Mouse (Mus musculus) midbrain, embryonic 12.5 days (tissue): Measurements from ENCODE around the gene Cln3. TPM values are rescaled to one million over a fixed set of nuclear protein-coding genes. Genes with fewer than 3 reads are reported as not detected.

Experiments
- ATAC-seq: fragments of 200-750 bp; cut with Nextera tagmentation; 2 replicates; pipeline ENCODE4 v1.8.0; 2017; ENCODE audit warnings: low read depth, moderate TSS enrichment, moderate library complexity; ENCODE audit not compliant: low FRiP score
- H3K27ac ChIP-seq: fragments of 300-500 bp; sonication (generic); replicated peaks from 2 replicates; pipeline ENCODE4 v1.5.1; 2016; ENCODE audit warnings: mild to moderate bottlenecking
- H3K27me3 ChIP-seq: fragments of 300-500 bp; sonication (generic); 2 replicates; pipeline ENCODE4 v1.6.1; 2016; ENCODE audit warnings: mild to moderate bottlenecking
- H3K36me3 ChIP-seq: fragments of 300-500 bp; sonication (generic); 2 replicates; pipeline ENCODE4 v1.6.1; 2016
- H3K4me1 ChIP-seq: fragments of 300-500 bp; sonication (generic); 2 replicates; pipeline ENCODE4 v1.6.1; 2016
- H3K4me2 ChIP-seq: fragments of 300-500 bp; sonication (generic); replicated peaks from 2 replicates; pipeline ENCODE4 v1.6.1; 2016; ENCODE audit warnings: mild to moderate bottlenecking, moderate library complexity
- H3K4me3 ChIP-seq: fragments of 300-500 bp; sonication (generic); 2 replicates; pipeline ENCODE4 v1.5.1; 2016; ENCODE audit warnings: mild to moderate bottlenecking
- H3K9ac ChIP-seq: fragments of 300-500 bp; sonication (generic); replicated peaks from 2 replicates; pipeline ENCODE4 v1.6.1; 2016; ENCODE audit warnings: mild to moderate bottlenecking, moderate library complexity
- H3K9me3 ChIP-seq: fragments of 300-500 bp; sonication (generic); 2 replicates; pipeline ENCODE4 v1.6.1; 2016; ENCODE audit warnings: mild to moderate bottlenecking
- WGBS: fragments of 180-500 bp; shearing (Covaris S2); methylation state at CpG from one replicate; pipeline ENCODE4 v1.1.7; 2016; 5-methylcytosine and 5-hydroxymethylcytosine counted together
- polyA plus RNA-seq: library from polyadenylated mRNA; unstranded; fragments of >200 nt; fragmentation: Nextera tagmentation; extraction: Ambion mirVana; gene quantifications from 2 replicates; pipeline ENCODE4 v1.2.1, GENCODE M21; 2016

The Cln3 gene
- polyA plus RNA-seq, 1 experiment from 2014 or later: 29.2 TPM

DNA sequence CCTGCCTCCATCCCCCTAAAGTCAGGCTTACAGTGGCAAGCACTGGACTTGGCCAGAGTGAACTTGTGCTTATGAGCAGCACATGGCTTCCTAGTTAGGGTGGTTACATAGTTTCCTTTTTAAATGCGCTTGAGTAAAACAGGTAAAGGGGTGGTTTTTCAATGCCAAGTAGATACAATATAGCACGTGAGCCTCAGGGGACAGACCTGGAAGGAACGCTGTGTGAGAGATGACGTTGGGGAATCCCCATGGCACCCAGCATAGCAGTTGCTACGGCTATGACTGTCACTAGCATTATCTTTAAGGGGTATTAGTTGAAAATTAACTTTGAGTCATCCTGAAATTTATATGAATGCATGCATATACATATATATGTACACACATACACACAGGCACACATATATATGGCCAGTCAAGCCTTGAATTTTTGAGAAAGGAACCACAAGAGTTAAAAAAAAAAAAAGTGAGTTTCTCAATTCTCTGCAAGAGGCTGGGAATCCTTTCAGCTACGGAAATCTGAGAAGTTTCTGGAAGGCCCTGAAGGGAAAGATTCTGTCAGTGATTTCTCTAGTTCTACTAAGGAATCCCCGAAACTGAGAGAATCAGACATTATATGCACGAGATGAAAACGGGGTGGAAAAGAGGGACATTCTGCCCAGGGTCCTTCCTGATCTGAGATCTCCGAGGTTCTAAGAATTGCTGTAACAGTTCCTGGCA is 34.1 kb upstream of the Cln3 start:
- no peaks in the 10 kb centered on the region for H3K36me3 ChIP-seq
- 86% methylated on average over 10 of the region's 10 CpGs for WGBS
- ATAC-seq: no peak

DNA sequence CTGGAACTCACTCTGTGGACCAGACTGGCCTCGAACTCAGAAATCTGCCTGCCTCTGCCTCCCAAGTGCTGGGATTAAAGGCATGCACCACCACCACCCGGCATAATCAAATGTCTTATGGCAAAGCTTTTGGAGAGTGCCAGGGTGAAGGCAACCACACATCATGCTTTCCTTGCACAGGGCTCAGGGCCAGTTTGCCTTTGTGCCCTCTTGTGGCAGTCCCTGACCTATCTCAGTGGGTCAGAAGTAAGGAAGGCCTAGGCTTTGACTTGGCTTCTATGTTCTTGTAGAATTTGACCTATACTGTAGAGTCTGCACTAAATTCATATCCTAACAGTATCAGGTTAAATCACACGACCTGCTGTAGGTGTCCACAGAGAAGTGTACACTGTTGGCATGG is 31.1 kb upstream of the Cln3 start:
- no peaks in the 10 kb centered on the region for H3K9me3 ChIP-seq
- peaks cover 2% of the 10 kb centered on the region; the same call in 1 of the 2 replicates for H3K27me3 ChIP-seq
- no peaks in the 10 kb centered on the region for H3K4me1 ChIP-seq
- no peak for ATAC-seq
- no peak overlapping the region for H3K4me2 ChIP-seq
- no peaks in the 10 kb centered on the region for H3K36me3 ChIP-seq
- WGBS: 73% methylated on average over 3 of the region's 3 CpGs
- no peak overlapping the region for H3K4me3 ChIP-seq
- H3K27ac ChIP-seq: no peak overlapping the region
- H3K9ac ChIP-seq: no peak overlapping the region

More for the DNA sequence above, 34.1 kb upstream of the Cln3 start:
- no peak overlapping the region for H3K9ac ChIP-seq
- H3K9me3 ChIP-seq: no peaks in the 10 kb centered on the region
- H3K4me1 ChIP-seq: no peaks in the 10 kb centered on the region
- H3K4me3 ChIP-seq: no peak overlapping the region
- peaks cover 4% of the 10 kb centered on the region; the same call in 1 of the 2 replicates for H3K27me3 ChIP-seq
- no peak overlapping the region for H3K27ac ChIP-seq
- no peak overlapping the region for H3K4me2 ChIP-seq

DNA sequence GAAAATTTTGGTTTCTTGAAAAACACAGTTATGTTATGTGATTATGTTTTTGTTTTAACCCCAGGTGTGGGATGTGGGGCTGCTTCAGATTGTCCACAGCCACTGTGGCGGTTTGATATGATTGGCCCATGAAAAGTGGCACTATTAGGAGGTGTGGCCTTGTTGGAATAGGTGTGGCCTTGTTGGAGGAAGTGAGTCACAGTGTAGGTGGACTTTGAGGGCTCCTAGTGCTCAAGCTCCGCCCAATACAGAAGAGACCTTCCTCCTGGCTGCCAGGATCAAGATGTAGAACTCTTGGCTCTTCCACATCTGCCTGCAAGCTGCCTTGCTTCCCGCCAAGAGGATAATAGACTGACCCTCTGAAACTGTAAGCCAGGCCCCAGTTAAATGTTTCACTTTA is 27.1 kb upstream of the Cln3 start:
- WGBS: 82% methylated on average over 3 of the region's 3 CpGs

DNA sequence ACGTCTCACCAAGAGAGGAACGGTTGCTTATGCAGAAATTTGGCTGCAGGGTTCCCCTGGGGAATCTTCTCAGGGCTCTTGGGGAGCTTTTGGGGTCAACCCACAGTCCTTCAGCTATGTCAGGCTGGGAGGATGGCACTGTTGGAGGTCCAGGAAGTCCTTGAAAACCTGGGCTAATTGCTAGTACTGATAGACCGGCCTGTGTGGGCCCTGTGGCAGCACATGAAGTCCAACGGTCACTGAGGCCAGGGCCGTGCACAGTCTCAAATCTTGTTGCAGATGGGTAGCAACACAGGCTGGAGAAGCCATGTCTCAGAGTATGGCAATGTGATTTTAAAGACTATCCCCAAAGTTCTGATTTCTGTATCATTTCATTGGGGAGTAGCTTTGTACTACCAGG is 22.2 kb upstream of the Cln3 start:
- no peak overlapping the region for H3K4me2 ChIP-seq
- H3K27me3 ChIP-seq: no peaks in the 10 kb centered on the region; the same call in 1 of the 2 replicates
- no peak overlapping the region for H3K4me3 ChIP-seq
- H3K27ac ChIP-seq: no peak overlapping the region
- no peaks in the 10 kb centered on the region for H3K4me1 ChIP-seq
- no peaks in the 10 kb centered on the region for H3K36me3 ChIP-seq
- no peaks in the 10 kb centered on the region for H3K9me3 ChIP-seq
- ATAC-seq: no peak
- WGBS: 77% methylated on average over 5 of the region's 5 CpGs
- no peak overlapping the region for H3K9ac ChIP-seq

More for the DNA sequence above, 27.1 kb upstream of the Cln3 start:
- Histone ChIP-seq H3K4me3 (no peak overlapping the region), H3K27ac (no peak overlapping the region), H3K9ac (no peak overlapping the region), H3K4me2 (no peak overlapping the region), H3K9me3 (no peaks in the 10 kb centered on the region), H3K36me3 (no peaks in the 10 kb centered on the region), H3K27me3 (no peaks in the 10 kb centered on the region; the same call in 1 of the 2 replicates), H3K4me1 (no peaks in the 10 kb centered on the region)
- no peak for ATAC-seq

DNA sequence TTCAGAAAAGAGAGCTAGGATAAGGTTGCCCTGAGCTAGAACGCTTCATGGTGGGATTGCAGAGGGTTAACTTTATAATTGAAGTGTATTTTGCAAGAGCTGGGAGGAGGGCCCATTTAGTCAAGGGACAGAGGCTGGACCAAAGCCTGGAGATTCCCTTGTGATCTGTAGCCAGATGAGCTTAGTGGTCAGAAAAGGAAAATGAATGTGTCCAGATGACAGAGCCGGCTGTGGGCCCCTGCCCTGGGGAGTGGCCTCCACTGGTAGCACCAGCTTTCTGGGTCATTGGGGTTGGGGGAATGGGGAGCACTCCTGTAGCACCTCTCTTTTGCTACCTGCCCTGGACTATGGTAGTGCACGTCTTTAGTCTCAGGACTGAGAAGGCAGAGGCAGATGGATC is 21.4 kb upstream of the Cln3 start:
- Histone ChIP-seq H3K4me1 (no peaks in the 10 kb centered on the region), H3K4me2 (no peak overlapping the region), H3K9ac (no peak overlapping the region), H3K27ac (no peak overlapping the region), H3K36me3 (no peaks in the 10 kb centered on the region), H3K9me3 (no peaks in the 10 kb centered on the region), H3K4me3 (no peak overlapping the region), H3K27me3 (no peaks in the 10 kb centered on the region; the same call in 1 of the 2 replicates)
- WGBS: 88% methylated on average over 3 of the region's 3 CpGs
- no peak for ATAC-seq

DNA sequence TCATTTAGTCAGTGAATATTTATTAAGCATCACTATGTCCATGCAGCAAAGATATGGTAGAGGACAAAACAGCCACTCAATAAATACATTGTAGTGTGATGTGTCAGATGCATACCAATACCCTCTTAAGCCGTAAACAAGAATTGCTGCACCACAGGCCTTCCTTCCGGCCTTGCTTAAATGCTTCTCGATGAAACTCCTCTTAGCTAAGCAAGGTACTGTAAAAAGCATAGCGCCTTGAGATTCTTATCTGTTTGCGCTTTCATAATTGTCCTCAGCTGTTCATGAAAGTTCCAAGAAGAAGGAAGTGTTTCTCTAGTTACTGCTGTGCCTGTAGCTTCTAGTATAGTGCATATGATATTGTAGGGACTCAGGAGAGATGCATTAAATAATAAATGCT is 21.0 kb upstream of the Cln3 start:
- no peaks in the 10 kb centered on the region for H3K9me3 ChIP-seq
- no peaks in the 10 kb centered on the region; the same call in 1 of the 2 replicates for H3K27me3 ChIP-seq
- WGBS: 89% methylated on average over 5 of the region's 5 CpGs
- no peak overlapping the region for H3K9ac ChIP-seq
- H3K4me2 ChIP-seq: no peak overlapping the region
- H3K27ac ChIP-seq: no peak overlapping the region
- no peaks in the 10 kb centered on the region for H3K36me3 ChIP-seq
- H3K4me3 ChIP-seq: no peak overlapping the region
- H3K4me1 ChIP-seq: no peaks in the 10 kb centered on the region
- ATAC-seq: no peak

DNA sequence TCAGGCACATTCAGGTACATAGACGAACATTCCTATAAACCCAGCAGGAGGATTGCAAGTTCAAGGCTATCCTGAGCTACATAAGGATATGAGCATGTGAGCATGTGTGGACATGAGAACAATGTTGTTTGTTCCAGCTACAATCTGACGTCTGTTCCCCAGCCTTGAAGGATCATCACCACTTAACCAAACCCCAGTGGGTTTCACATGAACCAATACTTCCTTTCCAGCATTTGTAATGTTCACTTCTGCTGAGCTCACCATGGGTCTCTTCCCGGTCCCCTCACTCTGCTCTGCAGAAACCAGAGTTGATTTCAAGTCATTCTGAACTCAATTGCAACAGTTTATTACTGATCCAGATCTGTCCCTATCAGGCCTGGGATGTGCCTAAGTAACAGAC is 17.0 kb upstream of the Cln3 start:
- H3K27ac ChIP-seq: no peak overlapping the region
- no peak for ATAC-seq
- no peak overlapping the region; the same call in 1 of the 2 replicates for H3K9ac ChIP-seq
- H3K4me1 ChIP-seq: no peaks in the 10 kb centered on the region
- H3K36me3 ChIP-seq: no peaks in the 10 kb centered on the region
- H3K4me3 ChIP-seq: no peak overlapping the region
- no peaks in the 10 kb centered on the region for H3K9me3 ChIP-seq
- H3K27me3 ChIP-seq: no peaks in the 10 kb centered on the region
- H3K4me2 ChIP-seq: no peak overlapping the region
- WGBS: 93% methylated on average over 3 of the region's 3 CpGs

DNA sequence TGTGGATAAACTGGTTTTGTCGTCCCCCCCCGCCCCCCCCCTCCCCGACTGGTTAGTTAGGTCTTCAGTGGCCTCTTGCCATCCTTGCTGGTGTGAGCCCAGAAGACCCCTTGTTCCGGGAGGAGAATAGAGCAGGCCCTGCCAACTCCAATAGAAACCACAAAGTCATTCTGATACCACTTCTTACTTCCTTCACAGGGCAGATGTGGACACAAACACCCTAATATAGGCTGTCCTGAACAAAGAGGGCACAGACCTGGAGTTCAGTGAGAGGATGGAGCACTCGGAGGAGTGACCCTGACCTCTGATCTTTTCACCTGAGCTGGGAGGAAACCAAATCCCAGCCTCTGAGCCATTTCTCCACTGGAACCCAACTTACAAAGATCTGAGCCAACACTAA is 16.3 kb upstream of the Cln3 start:
- WGBS: 42% methylated on average over 4 of the region's 5 CpGs

DNA sequence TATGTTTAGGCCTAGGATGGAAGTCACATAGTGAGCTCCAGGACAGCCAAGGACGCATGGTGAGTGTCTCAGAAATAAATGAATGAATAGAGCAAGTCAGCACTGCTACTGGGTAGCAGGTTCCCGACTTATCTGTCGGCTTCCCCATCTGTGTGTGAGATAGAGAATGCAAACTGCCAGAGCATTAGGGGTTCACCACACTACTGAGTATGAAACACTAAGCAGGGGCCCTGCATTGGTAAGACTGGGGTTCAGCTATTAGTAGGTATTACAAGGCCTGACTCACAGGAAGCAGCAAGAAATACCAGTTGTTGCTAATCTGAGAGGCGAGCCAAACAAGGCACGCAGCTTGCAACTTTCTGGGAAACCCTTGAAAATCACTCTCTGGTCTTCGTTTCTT is 13.3 kb upstream of the Cln3 start:
- H3K27ac ChIP-seq: no peak overlapping the region
- no peak for ATAC-seq
- 83% methylated on average over 6 of the region's 6 CpGs for WGBS

More for the DNA sequence above, 16.3 kb upstream of the Cln3 start:
- H3K4me1 ChIP-seq: no peaks in the 10 kb centered on the region
- ATAC-seq: no peak
- H3K27me3 ChIP-seq: no peaks in the 10 kb centered on the region
- H3K9ac ChIP-seq: no peak overlapping the region
- no peaks in the 10 kb centered on the region for H3K9me3 ChIP-seq
- H3K4me2 ChIP-seq: no peak overlapping the region
- no peak overlapping the region for H3K27ac ChIP-seq
- no peak overlapping the region for H3K4me3 ChIP-seq
- H3K36me3 ChIP-seq: no peaks in the 10 kb centered on the region

DNA sequence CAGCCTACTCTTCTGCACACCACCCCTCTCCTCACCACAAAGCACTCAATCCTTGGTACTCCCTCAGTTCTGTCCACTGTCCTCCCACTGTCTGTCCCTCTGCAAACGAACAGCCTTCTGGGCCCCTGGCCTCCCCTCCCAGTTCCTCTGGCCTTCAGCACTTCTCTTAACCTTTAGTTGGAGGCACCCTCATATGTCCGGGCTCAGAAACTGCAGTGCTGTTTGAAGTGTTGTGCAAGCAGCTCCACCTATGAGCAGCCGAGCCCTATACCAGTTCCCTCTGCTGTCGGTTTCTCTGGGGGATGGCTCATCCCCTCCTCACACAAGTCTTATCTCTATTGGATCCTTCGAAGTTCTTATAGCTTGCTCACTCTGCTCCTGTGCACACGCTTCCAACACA is 10.8 kb upstream of the Cln3 start:
- Histone ChIP-seq H3K27me3 (peaks cover 10% of the 10 kb centered on the region; the same call in 1 of the 2 replicates), H3K9ac (no peak overlapping the region), H3K4me3 (no peak overlapping the region), H3K27ac (no peak overlapping the region), H3K4me1 (no peaks in the 10 kb centered on the region), H3K4me2 (no peak overlapping the region), H3K9me3 (no peaks in the 10 kb centered on the region), H3K36me3 (no peaks in the 10 kb centered on the region)
- no peak for ATAC-seq
- 70% methylated on average over 6 of the region's 6 CpGs for WGBS

More for the DNA sequence above, 13.3 kb upstream of the Cln3 start:
- no peaks in the 10 kb centered on the region for H3K9me3 ChIP-seq
- 0 out of 2 replicates have a peak, but pooled peaks cover 10% of the 10 kb centered on the region for H3K27me3 ChIP-seq
- H3K4me1 ChIP-seq: no peaks in the 10 kb centered on the region
- H3K9ac ChIP-seq: no peak overlapping the region
- H3K4me3 ChIP-seq: no peak overlapping the region
- no peak overlapping the region for H3K4me2 ChIP-seq
- no peaks in the 10 kb centered on the region for H3K36me3 ChIP-seq

DNA sequence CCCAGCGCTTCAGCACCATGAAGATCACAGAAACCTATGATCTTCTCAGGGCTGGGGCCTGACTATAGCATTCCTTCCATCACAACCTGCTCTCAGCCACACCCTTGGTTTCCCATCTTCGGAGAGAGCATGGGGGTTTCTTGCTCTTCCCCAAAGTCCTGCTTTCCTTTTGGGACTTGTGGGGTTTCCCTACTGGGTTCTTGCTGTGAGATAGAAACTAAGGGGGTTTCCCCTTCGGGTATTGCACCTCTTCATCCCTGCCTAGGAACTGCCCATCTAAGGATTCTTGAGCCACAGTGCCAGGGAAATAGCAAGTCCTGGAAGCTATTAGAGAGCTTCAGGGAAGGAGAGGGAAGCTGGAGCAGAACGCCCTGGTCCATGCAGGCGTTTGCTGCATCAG is 10.3 kb upstream of the Cln3 start:
- Histone ChIP-seq H3K4me2 (no peak overlapping the region), H3K36me3 (no peaks in the 10 kb centered on the region), H3K27me3 (peaks cover 10% of the 10 kb centered on the region; the same call in 1 of the 2 replicates), H3K9me3 (no peaks in the 10 kb centered on the region), H3K4me1 (no peaks in the 10 kb centered on the region), H3K9ac (no peak overlapping the region), H3K4me3 (no peak overlapping the region), H3K27ac (no peak overlapping the region)
- WGBS: 88% methylated on average over 5 of the region's 5 CpGs
- no peak for ATAC-seq

DNA sequence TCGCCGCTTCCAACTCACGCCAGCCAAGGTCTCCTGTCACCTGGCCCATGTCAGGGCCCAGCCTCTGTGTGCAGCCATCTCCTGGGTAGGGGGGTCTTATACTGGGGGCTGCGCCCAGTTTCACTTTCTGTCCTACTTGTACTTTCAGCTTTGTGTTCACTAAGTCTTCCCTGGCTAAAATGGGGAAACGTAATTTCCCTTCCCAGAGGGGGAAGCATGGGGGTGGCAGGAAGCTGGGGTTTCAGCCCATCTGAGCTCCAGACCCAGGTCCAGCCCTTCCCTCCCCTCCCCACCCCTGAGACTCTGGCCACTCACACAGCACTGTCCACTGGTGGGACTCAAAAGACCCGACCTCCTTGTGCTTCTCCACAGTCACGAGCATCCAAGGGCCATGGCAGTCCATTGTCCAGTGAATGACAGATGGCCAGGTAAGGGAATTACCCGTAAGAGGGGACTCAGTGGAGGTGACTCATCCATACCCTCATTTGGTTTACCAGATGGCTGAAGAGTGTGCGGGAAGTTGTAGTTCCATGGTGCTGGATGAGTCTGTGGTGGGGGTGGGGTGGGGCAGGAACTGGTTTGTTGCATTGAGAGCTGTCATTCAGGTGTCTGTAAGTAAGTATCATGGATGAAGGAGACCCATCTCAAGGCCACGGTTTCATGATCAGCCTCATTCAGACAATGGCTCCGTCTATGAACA is 9.4 kb upstream of the Cln3 start, which contains the start of gene Il27:
TSS of gene Il27 (minus strand) at position 80 of the 700 bp plus-strand sequence.
- Histone ChIP-seq H3K9me3 (no peaks in the 10 kb centered on the region), H3K4me3 (no peak within 1 kb of the TSS), H3K4me1 (no peaks in the 10 kb centered on the region), H3K27ac (no peak within 1 kb of the TSS), H3K4me2 (no peak within 1 kb of the TSS), H3K27me3 (peaks cover 10% of the 10 kb centered on the region; the same call in 1 of the 2 replicates), H3K36me3 (no peaks in the 10 kb centered on the region), H3K9ac (no peak within 1 kb of the TSS)
- ATAC-seq: no peak
- WGBS: 86% methylated on average over 11 of the region's 11 CpGs
